Mouse (Mus musculus) heart, postnatal 10 days (tissue): ENCODE data around the gene Atg2a. TPM values are rescaled to one million over a fixed set of nuclear protein-coding genes. Genes with fewer than 3 reads are reported as not detected.
"Not testable (repeated sequence)": the region's sequence is repeated elsewhere in the genome, so short reads cannot be mapped to it uniquely, and the experiment has no call there.

Source experiments
- DNase-seq, 2 experiments: peaks; one replicate each; pipeline ENCODE4 v3.0.0; 2021
- intact Hi-C: fragments of 180-260 bp; cut with DNase I; formaldehyde crosslinking; loops from one replicate; pipeline ENCODE4 v1.15.1; 2025
- total RNA-seq, 2 experiments: library from RNA; stranded (reverse); gene quantifications; 2 replicates each; pipeline ENCODE4 v1.2.3; 2021

Gene Atg2a
- total RNA-seq, 2 experiments from 2014 or later: 17.7 to 19.0 TPM

DNA sequence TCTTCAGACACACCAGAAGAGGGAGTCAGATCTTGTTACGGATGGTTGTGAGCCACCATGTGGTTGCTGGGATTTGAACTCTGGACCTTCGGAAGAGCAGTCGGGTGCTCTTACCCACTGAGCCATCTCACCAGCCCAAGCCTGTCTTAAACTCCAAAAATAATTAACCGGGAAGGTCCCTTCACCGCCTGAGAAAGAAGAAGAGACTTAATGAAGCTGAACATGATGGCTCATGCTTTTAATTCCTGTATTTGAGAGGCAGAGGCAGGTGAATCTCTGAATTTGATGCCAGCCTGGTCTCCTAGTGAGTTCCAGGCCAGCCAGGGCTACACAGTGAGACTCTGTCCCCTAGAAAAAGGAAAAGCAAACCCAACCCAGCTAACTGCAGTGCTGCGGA lies 49.2 kb downstream of the Atg2a start:
- intact Hi-C loops, DNase-seq: not testable (repeated sequence)

GRCm38 (mm10) chr19:6291117-6291781 lies 49.8 kb downstream of the Atg2a start:
- peak; percentile 64 to 70 for DNase-seq
- intact Hi-C loops: no loop called here

DNA sequence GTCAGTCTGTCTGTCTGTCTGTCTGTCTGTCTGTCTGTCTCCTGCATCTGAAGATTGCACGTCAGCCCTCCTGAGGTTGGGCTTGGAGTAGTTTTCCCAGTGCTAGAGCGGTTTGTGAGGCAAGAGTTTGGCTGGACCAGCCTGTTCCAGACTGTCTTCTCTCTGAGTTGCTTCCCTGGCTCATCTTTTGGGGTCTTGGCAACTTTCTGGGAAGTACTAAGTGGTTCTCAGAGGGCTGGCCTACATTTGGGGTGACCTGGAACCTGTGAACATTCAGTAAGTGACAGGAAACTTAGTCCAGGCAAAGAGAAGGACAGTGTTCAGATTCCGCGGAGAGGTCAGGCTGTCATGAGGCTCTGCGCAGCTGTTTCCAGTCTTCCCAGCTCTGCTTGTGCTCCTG lies 50.8 kb downstream of the Atg2a start:
- DNase-seq: no peak

DNA sequence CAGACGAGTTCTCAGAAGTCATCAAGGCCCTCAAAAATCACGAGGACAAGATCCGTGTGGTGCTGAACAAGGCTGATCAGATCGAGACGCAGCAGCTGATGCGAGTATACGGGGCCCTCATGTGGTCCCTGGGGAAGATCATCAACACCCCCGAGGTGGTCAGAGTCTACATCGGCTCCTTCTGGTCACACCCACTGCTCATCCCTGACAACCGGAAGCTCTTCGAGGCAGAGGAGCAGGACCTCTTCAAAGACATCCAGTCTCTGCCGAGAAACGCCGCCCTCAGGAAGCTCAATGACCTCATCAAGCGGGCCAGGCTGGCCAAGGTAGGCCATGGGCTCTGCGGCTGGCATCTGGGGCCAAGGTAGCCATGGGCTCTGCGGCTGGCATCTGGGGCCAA lies 52.8 kb downstream of the Atg2a start:
- DNase-seq: no peak
- intact Hi-C loops: no loop called here

More for the DNA sequence above, 50.8 kb downstream of the Atg2a start:
- intact Hi-C loops: no loop called here

DNA sequence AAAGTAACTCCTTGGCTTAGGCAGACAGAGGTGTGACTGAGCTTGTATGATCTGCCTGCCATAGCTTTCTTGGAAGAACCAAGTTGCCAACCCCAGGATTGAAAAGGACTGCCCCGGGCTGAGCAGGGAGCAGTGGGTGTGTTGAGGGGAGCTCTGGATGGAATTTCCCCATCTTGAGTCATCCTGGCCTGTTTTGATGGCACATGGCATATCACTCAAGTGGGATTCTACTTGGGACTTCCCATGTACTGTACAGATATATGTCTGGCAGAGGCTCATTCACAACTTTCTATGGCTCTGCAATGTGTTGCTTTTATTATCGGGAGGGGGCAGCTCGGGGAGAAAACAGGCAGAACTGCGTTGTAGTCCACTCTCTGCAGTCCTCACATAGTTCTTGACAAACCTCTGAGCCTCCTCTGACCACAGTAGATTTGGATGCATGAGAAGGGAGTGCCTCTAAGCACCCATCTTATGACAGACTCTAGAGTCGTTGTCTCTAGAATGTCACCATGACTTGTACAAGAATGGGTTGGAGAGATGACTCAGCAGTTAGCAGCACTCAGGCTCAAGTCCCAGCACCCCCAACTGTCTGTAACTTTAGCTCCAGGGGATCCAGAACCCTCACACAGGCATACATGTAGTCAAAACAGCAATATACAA lies 55.2 kb downstream of the Atg2a start:
- intact Hi-C loops: no loop called here
- DNase-seq: no peak

GRCm38 (mm10) chr19:6297641-6298040 lies 56.2 kb downstream of the Atg2a start:
- DNase-seq: peak; percentile 50 to 58
- intact Hi-C loops: no loop called here

DNA sequence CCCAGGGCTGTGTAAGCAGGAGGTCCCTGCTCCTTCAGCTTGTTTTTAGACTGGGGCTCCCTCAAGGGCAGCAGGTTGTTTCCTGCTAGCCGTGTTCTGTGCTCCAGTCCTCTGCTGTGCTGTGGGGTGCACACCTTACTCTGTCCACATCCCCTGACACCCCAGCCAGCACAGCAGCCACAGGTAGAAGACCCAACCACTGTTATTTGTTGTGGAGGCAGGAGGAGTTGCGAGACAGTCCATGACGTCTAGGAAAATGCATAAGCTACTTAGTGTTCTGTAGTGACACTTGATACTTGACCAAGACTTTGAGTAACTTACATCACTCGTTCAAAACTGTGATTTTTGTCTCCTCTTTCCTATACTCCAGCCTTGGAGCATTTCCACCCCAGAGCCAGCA lies 57.5 kb downstream of the Atg2a start:
- intact Hi-C loops: no loop called here
- DNase-seq: no peak

GRCm38 (mm10) chr19:6299450-6300267 lies 58.2 kb downstream of the Atg2a start:
- DNase-seq: peak; percentile 50 to 56
- intact Hi-C loops: loop anchor here (2.0 kb wide), 1 partner anchor 17 kb away; no protein-coding TSS in a partner anchor

- peak; percentile 65 for DNase-seq
- intact Hi-C loops: loop anchor here (2.0 kb wide), 1 partner anchor 18 kb away; no protein-coding TSS in a partner anchor
Measured at GRCm38 (mm10) chr19:6300402-6300841, 59.0 kb downstream of the Atg2a start.

DNA sequence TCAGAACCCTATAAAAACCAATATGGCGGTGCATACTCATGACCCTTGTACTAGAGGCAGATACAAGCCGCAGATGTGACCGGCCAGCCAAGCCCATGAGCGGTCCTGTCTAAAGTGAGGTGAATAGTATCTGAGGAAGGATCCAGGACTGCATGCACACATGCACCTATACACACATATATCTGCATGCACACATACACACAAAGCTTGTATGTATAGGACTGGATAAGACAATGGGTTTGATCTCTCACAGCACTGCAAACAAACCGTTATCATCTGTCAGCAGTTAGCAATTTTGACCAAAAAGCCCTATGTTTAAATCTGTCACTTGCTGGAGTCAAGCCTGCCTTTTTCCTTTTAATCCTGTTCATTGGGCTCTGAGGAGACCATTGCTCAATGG lies 60.6 kb downstream of the Atg2a start:
- no peak for DNase-seq
- intact Hi-C loops: no loop called here

- intact Hi-C loops: no loop called here
Measured at GRCm38 (mm10) chr19:6302522-6302921, 61.1 kb downstream of the Atg2a start.

GRCm38 (mm10) chr19:6303831-6304230 lies 62.4 kb downstream of the Atg2a start:
- intact Hi-C loops: loop anchor here (1.0 kb wide), 1 partner anchor 36 kb away; no protein-coding TSS in a partner anchor
- DNase-seq: no peak

More at GRCm38 (mm10) chr19:6302522-6302921, 61.1 kb downstream of the Atg2a start:
- DNase-seq: peak; percentile 70 to 71

DNA sequence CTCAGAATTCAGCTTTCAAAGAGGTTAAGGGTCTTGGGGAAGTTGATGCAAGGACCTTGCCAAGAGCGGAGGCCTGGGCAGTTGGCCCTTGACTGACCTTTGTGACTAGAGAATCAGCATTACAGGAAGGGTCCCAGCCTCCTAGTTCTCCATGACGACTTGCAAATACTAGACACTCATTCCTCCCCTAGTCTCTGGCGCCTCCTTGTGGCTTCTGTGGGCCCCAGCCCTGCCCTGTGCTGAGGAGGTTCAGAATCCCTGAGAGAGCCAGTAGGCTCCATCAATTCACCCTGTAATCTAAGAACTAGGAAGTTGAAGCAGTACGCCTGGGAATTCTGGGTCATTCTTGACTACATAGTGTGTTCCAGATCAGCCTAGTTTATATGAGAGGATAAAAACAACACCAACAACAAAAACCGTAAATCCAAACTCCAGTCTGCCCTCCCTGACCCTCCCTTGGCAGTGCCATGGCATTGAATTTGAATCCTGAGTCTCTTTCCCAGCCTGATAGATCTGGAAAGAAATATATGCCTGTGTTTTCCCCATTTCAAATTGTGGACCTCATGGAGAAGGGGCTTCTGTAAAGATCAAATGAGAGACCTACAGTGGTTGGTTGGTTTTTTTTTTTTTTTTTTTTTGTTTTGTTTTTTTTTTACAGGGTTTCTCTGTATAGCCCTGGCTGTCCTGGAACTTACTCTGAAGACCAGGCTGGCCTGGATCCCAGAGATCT lies 63.5 kb downstream of the Atg2a start:
- intact Hi-C loops: loop anchor here (1.0 kb wide), 1 partner anchor 37 kb away; no protein-coding TSS in a partner anchor
- peak; percentile 93 to 96 for DNase-seq

GRCm38 (mm10) chr19:6305517-6306115 lies 64.1 kb downstream of the Atg2a start:
- intact Hi-C loops: loop anchor here (2.0 kb wide), 1 partner anchor 25 kb away; no protein-coding TSS in a partner anchor
- DNase-seq: no peak

DNA sequence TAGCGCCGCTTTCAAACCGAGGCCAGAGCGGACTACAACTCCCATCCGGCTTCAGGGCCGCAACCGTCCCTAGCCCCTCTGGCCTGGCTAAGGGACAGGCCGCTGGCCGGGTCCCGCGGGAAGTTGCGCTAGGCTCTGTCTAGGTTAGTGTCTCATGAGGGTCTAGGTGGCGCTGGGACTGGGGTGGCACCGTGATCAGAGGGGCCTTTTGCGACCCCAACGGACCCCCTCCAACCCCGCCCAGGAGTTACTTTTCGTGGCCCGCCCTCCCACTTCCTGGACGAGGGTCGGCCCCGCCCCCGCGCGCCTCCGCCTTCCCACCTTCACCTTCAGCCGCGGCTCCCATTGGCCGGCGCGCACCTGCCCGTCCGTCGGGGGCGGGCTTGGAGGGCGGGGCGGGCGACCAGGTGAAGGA lies 64.7 kb downstream of the Atg2a start, which contains the start of gene Cdc42bpg:
Gene Cdc42bpg (plus strand): TSS at position 320 of the 415 bp plus-strand sequence.
- peak; percentile 86 to 89 for DNase-seq
- intact Hi-C loops: loop anchor here (2.0 kb wide), 1 partner anchor 25 kb away; no protein-coding TSS in a partner anchor

DNA sequence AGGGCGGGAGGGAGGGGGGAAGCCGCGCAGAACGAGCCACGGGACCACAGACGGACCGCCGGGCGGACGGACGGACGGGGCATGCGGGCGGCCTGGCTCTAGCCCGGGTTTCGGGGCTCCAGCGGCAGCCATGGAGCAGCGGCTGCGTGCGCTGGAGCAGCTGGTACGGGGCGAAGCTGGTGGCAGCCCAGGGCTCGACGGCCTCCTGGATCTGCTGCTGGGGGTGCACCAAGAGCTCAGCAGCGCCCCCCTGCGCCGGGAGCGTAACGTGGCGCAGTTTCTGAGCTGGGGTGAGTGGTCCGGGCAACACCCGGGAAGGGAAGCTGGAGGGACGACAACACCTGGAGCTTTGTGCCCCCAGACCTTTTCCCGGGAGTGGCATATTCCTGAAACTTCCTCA lies 65.1 kb downstream of the Atg2a start:
- DNase-seq: peak; percentile 83 to 92
- intact Hi-C loops: loop anchor here (2.0 kb wide), 1 partner anchor 24 kb away; no protein-coding TSS in a partner anchor

GRCm38 (mm10) chr19:6307733-6308531 lies 66.5 kb downstream of the Atg2a start:
- no peak for DNase-seq
- intact Hi-C loops: loop anchor here (2.0 kb wide), 1 partner anchor 23 kb away; no protein-coding TSS in a partner anchor

GRCm38 (mm10) chr19:6310181-6310580 lies 68.7 kb downstream of the Atg2a start:
- no peak for DNase-seq
- intact Hi-C loops: no loop called here

- DNase-seq, intact Hi-C loops: not testable (repeated sequence)
Measured at GRCm38 (mm10) chr19:6311783-6312182, 70.3 kb downstream of the Atg2a start.
